In genomic region chr7:134445008-134445806, GRCm38 (mm10) we compare ENCODE assay signal across 28 mouse cellular contexts. TPM values are rescaled to one million over a fixed set of nuclear protein-coding genes. Genes with fewer than 3 reads are reported as not detected.
DNase-seq lines count a peak whose midpoint lies in the region; ATAC-seq and TF ChIP-seq lines count a peak whose summit lies in the region.
"Had no signal": no experiment of that assay in that cellular context is flagged by ENCODE, and none has a peak within 500 bp of the region (broad histone marks: within the 10 kb centered on the region; RNA-seq: fewer than 3 reads in every experiment).

No protein-coding gene starts in this region.

- no peak overlapping the region for H3K4me3 ChIP-seq in forebrain, postnatal 0 days (ENCODE audit: low read depth, low read length)
- H3K4me3 ChIP-seq in forebrain, embryonic 11.5 days (ENCODE audit: low read depth, low read length) = no peak overlapping the region
- H3K4me3 ChIP-seq in lung, embryonic 14.5 days (ENCODE audit: low read depth, low read length) = no peak overlapping the region
- H3K4me3 ChIP-seq: layer of hippocampus, adult 2 months; limb, embryonic 13.5 days; midbrain, embryonic 13.5 days had no signal

- H3K27ac ChIP-seq in forebrain, postnatal 0 days (ENCODE audit: low read depth, low read length) = no peak overlapping the region
- H3K27ac ChIP-seq in forebrain, embryonic 11.5 days (ENCODE audit: low read depth, low read length) = no peak overlapping the region
- H3K27ac ChIP-seq in lung, embryonic 14.5 days (ENCODE audit: low read depth) = no peak overlapping the region
- H3K27ac ChIP-seq: layer of hippocampus, adult 2 months; limb, embryonic 13.5 days; midbrain, embryonic 13.5 days had no signal

- WGBS in forebrain, postnatal 0 days = 60% methylated on average over 8 of the region's 8 CpGs
- 78% methylated on average over 8 of the region's 8 CpGs for WGBS in forebrain, embryonic 11.5 days
- WGBS in lung, embryonic 14.5 days = 32% methylated on average over 8 of the region's 8 CpGs

- no peaks in the 10 kb centered on the region for H3K4me1 ChIP-seq in forebrain, postnatal 0 days (ENCODE audit: insufficient read depth)
- H3K4me1 ChIP-seq in forebrain, embryonic 11.5 days (replicated peaks; ENCODE audit: control insufficient read depth, insufficient read depth, low read length) = no peaks in the 10 kb centered on the region
- H3K4me1 ChIP-seq in lung, embryonic 14.5 days (ENCODE audit: insufficient read depth) = no peaks in the 10 kb centered on the region
- H3K4me1 ChIP-seq: limb, embryonic 13.5 days had no signal

- no peak overlapping the region for H3K9ac ChIP-seq in forebrain, postnatal 0 days
- no peak overlapping the region for H3K9ac ChIP-seq in forebrain, embryonic 11.5 days (ENCODE audit: low read length)
- no peak overlapping the region for H3K9ac ChIP-seq in lung, embryonic 14.5 days
- H3K9ac ChIP-seq: limb, embryonic 13.5 days; midbrain, embryonic 13.5 days had no signal

- no peaks in the 10 kb centered on the region for H3K27me3 ChIP-seq in forebrain, postnatal 0 days (ENCODE audit: insufficient read depth, low read length)
- no peaks in the 10 kb centered on the region for H3K27me3 ChIP-seq in forebrain, embryonic 11.5 days (ENCODE audit: control insufficient read depth, insufficient read depth, low read length)
- no peaks in the 10 kb centered on the region for H3K27me3 ChIP-seq in lung, embryonic 14.5 days (ENCODE audit: insufficient read depth, low read length)
- H3K27me3 ChIP-seq: limb, embryonic 13.5 days; midbrain, embryonic 13.5 days had no signal

- no peaks in the 10 kb centered on the region for H3K36me3 ChIP-seq in forebrain, postnatal 0 days (ENCODE audit: insufficient read depth)
- H3K36me3 ChIP-seq in forebrain, embryonic 11.5 days (ENCODE audit: control insufficient read depth, insufficient read depth, low read length) = no peaks in the 10 kb centered on the region
- H3K36me3 ChIP-seq in lung, embryonic 14.5 days (ENCODE audit: insufficient read depth) = no peaks in the 10 kb centered on the region
- H3K36me3 ChIP-seq: limb, embryonic 13.5 days; midbrain, embryonic 13.5 days had no signal

- peak; percentile 39 for DNase-seq in forebrain, postnatal 0 days
- no peak for DNase-seq in forebrain, embryonic 11.5 days (ENCODE audit: low spot score)
- peak; percentile 81 for DNase-seq in lung, embryonic 14.5 days
- DNase-seq in lung, postnatal 10 days = no peak
- DNase-seq in testis, postnatal 10 days (ENCODE audit: low spot score) = peak; percentile 24
- DNase-seq in testis, postnatal 14 days (ENCODE audit: low spot score) = no peak
- DNase-seq in thymus, adult 18-20 months = no peak
- DNase-seq: adrenal gland, postnatal 14 days; cerebellum, adult 11-12 months; cerebellum, adult 9-11 months; heart, postnatal 36 days; kidney, adult 18-20 months; kidney, postnatal 36 days; right cerebral cortex, postnatal 4 days; thymus, postnatal 14 days had no signal

- H3K4me2 ChIP-seq in forebrain, postnatal 0 days (ENCODE audit: low read depth) = no peak overlapping the region
- H3K4me2 ChIP-seq in forebrain, embryonic 11.5 days (ENCODE audit: low read depth, low read length, severe bottlenecking) = no peak overlapping the region
- H3K4me2 ChIP-seq in lung, embryonic 14.5 days = no peak overlapping the region
- H3K4me2 ChIP-seq: heart, embryonic 11.5 days; limb, embryonic 13.5 days; liver, embryonic 11.5 days; midbrain, embryonic 13.5 days had no signal

- TF ChIP-seq CTCF in forebrain, postnatal 0 days (IDR thresholded peaks at IDR 0.05; ENCODE audit: low read depth) = no peak
- TF ChIP-seq CTCF in lung, embryonic 14.5 days (IDR thresholded peaks at IDR 0.05; ENCODE audit: low read depth) = no peak

- ATAC-seq in forebrain, postnatal 0 days = no peak
- no peak for ATAC-seq in forebrain, embryonic 11.5 days (replicated peaks; ENCODE audit: low FRiP score)
- ATAC-seq in lung, embryonic 14.5 days (ENCODE audit: insufficient read depth) = peak; percentile 76; the same call in 1 of the 2 replicates
- ATAC-seq: CD4-positive, CD25-positive, alpha-beta regulatory T cell, adult 4 months; forebrain, embryonic 16.5 days; hindbrain, embryonic 16.5 days; lung, postnatal 0 days; midbrain, embryonic 13.5 days had no signal

- H3K9me3 ChIP-seq in forebrain, postnatal 0 days (ENCODE audit: low read length) = no peaks in the 10 kb centered on the region
- H3K9me3 ChIP-seq in forebrain, embryonic 11.5 days (ENCODE audit: control insufficient read depth, low read length) = no peaks in the 10 kb centered on the region
- no peaks in the 10 kb centered on the region for H3K9me3 ChIP-seq in lung, embryonic 14.5 days (ENCODE audit: low read depth, low read length)
- H3K9me3 ChIP-seq: limb, embryonic 13.5 days; midbrain, embryonic 13.5 days had no signal

RNA-seq across cellular contexts. Expression of gene D7Ertd443e, which starts 59.7 kb away (rescaled TPM):
- total RNA-seq in forebrain, postnatal 0 days (2014; rRNA removed) = 1.6 TPM in 1 of 2 replicates, not detected in the other
- polyA plus RNA-seq in forebrain, postnatal 0 days (2015; fragmentation: Nextera tagmentation; extraction: Ambion mirVana) = 0.15 and 0.23 TPM in 2 replicates
- polyA plus RNA-seq in forebrain, embryonic 11.5 days (2014; fragmentation: Nextera tagmentation; extraction: Ambion mirVana) = not detected in 2 replicates
- polyA plus RNA-seq in lung, embryonic 14.5 days (2014; fragmentation: Nextera tagmentation; extraction: Ambion mirVana) = 0.17 and 0.28 TPM in 2 replicates
- total RNA-seq: gastrocnemius, adult 8-10 months; neutrophil, adult 5-6 weeks had no signal
- polyA plus RNA-seq: CD4-positive, CD25-positive, alpha-beta regulatory T cell, adult 4 months; forebrain, embryonic 16.5 days; intestine, embryonic 14.5 days; liver, embryonic 11.5 days; liver, embryonic 16.5 days had no signal

Comparison
In these comparisons a context has a peak if more than half of its experiments do, and no peak if none do; other contexts are left out.
1. DNase-seq: peak in forebrain, postnatal 0 days (single experiment), lung, embryonic 14.5 days (single experiment) and testis, postnatal 10 days (single experiment); none in forebrain, embryonic 11.5 days (single experiment), lung, postnatal 10 days (single experiment), testis, postnatal 14 days (single experiment) and thymus, adult 18-20 months (0 of 2).